In genomic region chr8:123966896-123967295, GRCm38 (mm10) we compare ENCODE assay signal across 11 mouse cellular contexts. TPM values are rescaled to one million over a fixed set of nuclear protein-coding genes. Genes with fewer than 3 reads are reported as not detected.
DNase-seq lines count a peak whose midpoint lies in the region; ATAC-seq and TF ChIP-seq lines count a peak whose summit lies in the region.
"Had no signal": no experiment of that assay in that cellular context is flagged by ENCODE, and none has a peak within 500 bp of the region (broad histone marks: within the 10 kb centered on the region; RNA-seq: fewer than 3 reads in every experiment).

No protein-coding gene starts in this region.

- no peaks in the 10 kb centered on the region for H3K27me3 ChIP-seq in kidney, postnatal 0 days (ENCODE audit: insufficient read depth, low read length)
- H3K27me3 ChIP-seq: forebrain, embryonic 15.5 days; midbrain, embryonic 12.5 days had no signal

- no peak overlapping the region for H3K27ac ChIP-seq in kidney, postnatal 0 days
- H3K27ac ChIP-seq: forebrain, embryonic 15.5 days; midbrain, embryonic 12.5 days had no signal

- no peaks in the 10 kb centered on the region for H3K9me3 ChIP-seq in kidney, postnatal 0 days (replicated peaks; ENCODE audit: low read length)
- H3K9me3 ChIP-seq: forebrain, embryonic 15.5 days; midbrain, embryonic 12.5 days had no signal

- no peak overlapping the region for H3K4me3 ChIP-seq in kidney, postnatal 0 days (replicated peaks; ENCODE audit: low read depth, low read length)
- H3K4me3 ChIP-seq: forebrain, embryonic 15.5 days; midbrain, embryonic 12.5 days had no signal

- no peak overlapping the region for H3K9ac ChIP-seq in kidney, postnatal 0 days (ENCODE audit: low read depth, low read length)
- H3K9ac ChIP-seq: forebrain, embryonic 15.5 days; midbrain, embryonic 12.5 days had no signal

- no peaks in the 10 kb centered on the region for H3K4me1 ChIP-seq in kidney, postnatal 0 days (replicated peaks; ENCODE audit: insufficient read depth, low read length)
- H3K4me1 ChIP-seq: forebrain, embryonic 15.5 days; midbrain, embryonic 12.5 days had no signal

- no peak overlapping the region for H3K4me2 ChIP-seq in kidney, postnatal 0 days (ENCODE audit: low read length)
- H3K4me2 ChIP-seq: forebrain, embryonic 15.5 days; midbrain, embryonic 12.5 days had no signal

- DNase-seq in cerebellum, adult 9-10 months = peak; percentile 21
- no peak for DNase-seq in cerebellum, postnatal 36 days
- peak; percentile 82 for DNase-seq in kidney, postnatal 0 days (ENCODE audit: low spot score)
- DNase-seq in kidney, adult 18-20 months = no peak
- DNase-seq in A20 (ENCODE audit: low read depth, low spot score) (peak; percentile 32), adipocyte (ENCODE audit: low spot score) (no peak)
- DNase-seq in embryo, embryonic 11 days = peak; percentile 56
- DNase-seq in testis, postnatal 14 days (ENCODE audit: low spot score) = no peak
- DNase-seq: cerebellum, postnatal 25 days had no signal

- WGBS in kidney, postnatal 0 days = 79% methylated on average over 2 of the region's 2 CpGs

- peak; percentile 58 for TF ChIP-seq CTCF in kidney, postnatal 0 days (IDR thresholded peaks at IDR 0.05; ENCODE audit: low read depth)

- ATAC-seq in kidney, postnatal 0 days (replicated peaks; ENCODE audit: low FRiP score, low read depth) = no peak
- ATAC-seq: forebrain, embryonic 15.5 days had no signal

- peaks cover 22% of the 10 kb centered on the region; the same call in 1 of the 2 replicates for H3K36me3 ChIP-seq in kidney, postnatal 0 days (ENCODE audit: insufficient read depth, low read length)

RNA-seq across cellular contexts. Expression of gene Abcb10, which starts 16.0 kb away (rescaled TPM):
- polyA plus RNA-seq in kidney, postnatal 0 days (2015; fragmentation: Nextera tagmentation; extraction: Ambion mirVana) = 14.4 and 15.5 TPM in 2 replicates

RNA-seq across cellular contexts. Expression of gene Nup133, which starts 17.8 kb away (rescaled TPM):
- polyA plus RNA-seq in kidney, postnatal 0 days (2015; fragmentation: Nextera tagmentation; extraction: Ambion mirVana) = 19.0 and 21.3 TPM in 2 replicates

RNA-seq across cellular contexts. Expression of gene Taf5l, which starts 54.3 kb away (rescaled TPM):
- 30.0 and 32.5 TPM in 2 replicates for polyA plus RNA-seq in kidney, postnatal 0 days (2015; fragmentation: Nextera tagmentation; extraction: Ambion mirVana)

RNA-seq across cellular contexts. Expression of gene Urb2, which starts 54.4 kb away (rescaled TPM):
- polyA plus RNA-seq in kidney, postnatal 0 days (2015; fragmentation: Nextera tagmentation; extraction: Ambion mirVana) = 2.0 and 2.2 TPM in 2 replicates

Comparison
In these comparisons a context has a peak if more than half of its experiments do, and no peak if none do; other contexts are left out.
1. DNase-seq: peak in cerebellum, adult 9-10 months (single experiment), kidney, postnatal 0 days (single experiment), A20 (single experiment) and embryo, embryonic 11 days (single experiment); none in cerebellum, postnatal 36 days (0 of 2), kidney, adult 18-20 months (single experiment), testis, postnatal 14 days (single experiment) and adipocyte (single experiment).